Mouse (Mus musculus): ENCODE results near the gene Jak1. TPM values are rescaled to one million over a fixed set of nuclear protein-coding genes. Genes with fewer than 3 reads are reported as not detected.
"Not testable (repeated sequence)": the region's sequence is repeated elsewhere in the genome, so short reads cannot be mapped to it uniquely, and the experiment has no call there.

Jak1 gene
- polyA plus RNA-seq, 1 experiment from 2014 or later = 41.0 TPM

DNA sequence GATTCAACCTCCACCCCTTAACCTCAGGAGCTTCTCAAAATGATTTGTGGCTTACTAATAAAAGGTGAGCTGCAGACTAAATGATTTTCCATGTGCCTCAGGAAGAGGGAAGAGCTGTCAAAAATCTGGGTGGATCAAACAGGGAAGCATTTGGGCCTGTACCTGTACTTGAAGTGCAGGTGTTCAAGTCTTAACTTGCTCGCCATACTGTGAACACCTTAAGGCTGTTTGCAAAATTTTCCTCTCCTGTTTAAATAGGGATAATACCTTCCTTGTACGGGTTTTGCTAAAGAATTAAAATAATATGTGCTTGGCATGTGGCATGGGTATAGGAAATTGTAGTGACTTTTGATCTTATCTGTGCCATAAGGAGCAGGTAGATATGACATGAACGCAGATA lies 5.7 kb upstream of the Jak1 start:
- H3K9me3 ChIP-seq (replicated peaks) = no peaks in the 10 kb centered on the region
- no peaks in the 10 kb centered on the region for H3K36me3 ChIP-seq
- no peak overlapping the region for H3K4me2 ChIP-seq
- no peaks in the 10 kb centered on the region for H3K27me3 ChIP-seq
- peaks cover 4% of the 10 kb centered on the region for H3K4me1 ChIP-seq (replicated peaks)
- ATAC-seq (ENCODE audit: low read depth) (no peak), DNase-seq (no peak)
- H3K9ac ChIP-seq = no peak overlapping the region
- WGBS (ENCODE audit: insufficient replicate concordance) = 70% methylated on average over 3 of the region's 3 CpGs
- no peak overlapping the region for H3K27ac ChIP-seq
- H3K4me3 ChIP-seq (replicated peaks) = no peak overlapping the region

DNA sequence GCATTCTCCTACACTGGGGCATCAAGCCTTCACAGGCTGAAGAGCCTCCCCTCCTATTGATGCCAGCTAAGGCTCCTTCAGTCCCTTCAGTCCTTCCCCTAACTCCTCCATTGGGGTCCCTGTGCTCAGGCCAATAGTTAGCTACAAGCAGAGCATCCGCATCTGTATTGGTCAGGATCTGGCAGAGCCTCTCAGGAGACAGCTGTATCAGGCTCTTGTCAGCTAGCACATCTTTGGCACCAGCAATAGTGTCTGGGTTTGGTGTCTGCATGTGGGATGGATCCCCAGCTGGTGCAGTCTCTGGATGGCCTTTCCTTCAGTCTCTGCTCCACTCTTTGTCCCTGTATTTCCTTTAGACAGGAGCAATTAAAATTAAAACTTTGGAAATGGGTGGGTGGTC lies 3.4 kb upstream of the Jak1 start:
- H3K27ac ChIP-seq; H3K4me2 ChIP-seq; H3K36me3 ChIP-seq; ATAC-seq (ENCODE audit: low read depth); DNase-seq; H3K4me3 ChIP-seq (replicated peaks); H3K9ac ChIP-seq; H3K9me3 ChIP-seq (replicated peaks); H3K27me3 ChIP-seq: not testable (repeated sequence)
- peaks cover 16% of the 10 kb centered on the region for H3K4me1 ChIP-seq (replicated peaks)
- WGBS (ENCODE audit: insufficient replicate concordance) = 76% methylated on average over 1 of the region's 1 CpGs

- H3K36me3 ChIP-seq = no peaks in the 10 kb centered on the region
These were observed 441 bp upstream of the Jak1 start for GRCm38 (mm10) chr4:101265523-101265922.

GRCm38 (mm10) chr4:101263968-101264740 lies 928 bp downstream of the Jak1 start:
- WGBS (ENCODE audit: insufficient replicate concordance) = 3% methylated on average over 26 of the region's 26 CpGs
- H3K4me1 ChIP-seq (replicated peaks) = peaks cover 57% of the 10 kb centered on the region
- H3K27ac ChIP-seq = peak overlapping the region; percentile 88
- peak overlapping the region; percentile 98 for H3K9ac ChIP-seq
- ATAC-seq (ENCODE audit: low read depth) (peak; percentile 44), DNase-seq (peak; percentile 39)
- no peaks in the 10 kb centered on the region for H3K27me3 ChIP-seq
- no peaks in the 10 kb centered on the region for H3K36me3 ChIP-seq
- peak overlapping the region; percentile 97 for H3K4me3 ChIP-seq (replicated peaks)
- H3K4me2 ChIP-seq = peak overlapping the region; percentile 87
- H3K9me3 ChIP-seq (replicated peaks) = no peaks in the 10 kb centered on the region

More at GRCm38 (mm10) chr4:101265523-101265922, 441 bp upstream of the Jak1 start:
- ATAC-seq (ENCODE audit: low read depth) = peak; percentile 27
- no peaks in the 10 kb centered on the region for H3K9me3 ChIP-seq (replicated peaks)
- peak overlapping the region; percentile 87 for H3K4me2 ChIP-seq
- no peak overlapping the region; the same call in 1 of the 2 replicates for H3K27ac ChIP-seq
- H3K4me3 ChIP-seq (replicated peaks) = peak overlapping the region; percentile 97
- DNase-seq = no peak
- WGBS (ENCODE audit: insufficient replicate concordance) = 25% methylated on average over 7 of the region's 7 CpGs
- no peaks in the 10 kb centered on the region for H3K27me3 ChIP-seq
- peak overlapping the region; percentile 51; the same call in 1 of the 2 replicates for H3K9ac ChIP-seq
- H3K4me1 ChIP-seq (replicated peaks) = peaks cover 44% of the 10 kb centered on the region

GRCm38 (mm10) chr4:101261596-101261995 lies 3.5 kb downstream of the Jak1 start:
- no peaks in the 10 kb centered on the region for H3K36me3 ChIP-seq
- ATAC-seq (ENCODE audit: low read depth) = no peak
- H3K4me2 ChIP-seq = no peak overlapping the region
- 65% methylated on average over 5 of the region's 5 CpGs for WGBS (ENCODE audit: insufficient replicate concordance)
- no peak overlapping the region for H3K27ac ChIP-seq
- peaks cover 74% of the 10 kb centered on the region for H3K4me1 ChIP-seq (replicated peaks)
- H3K9ac ChIP-seq = no peak overlapping the region
- no peak for DNase-seq
- no peaks in the 10 kb centered on the region for H3K9me3 ChIP-seq (replicated peaks)
- no peaks in the 10 kb centered on the region for H3K27me3 ChIP-seq
- no peak overlapping the region for H3K4me3 ChIP-seq (replicated peaks)

- Histone ChIP-seq H3K4me2 (no peak overlapping the region), H3K4me3 (replicated peaks) (no peak overlapping the region), H3K9ac (no peak overlapping the region), H3K36me3 (no peaks in the 10 kb centered on the region), H3K9me3 (replicated peaks) (no peaks in the 10 kb centered on the region), H3K4me1 (replicated peaks) (peaks cover 78% of the 10 kb centered on the region), H3K27ac (0 out of 2 replicates have a peak overlapping the region, but pooled peaks have one; percentile 2), H3K27me3 (no peaks in the 10 kb centered on the region)
- ATAC-seq (ENCODE audit: low read depth) = no peak
- WGBS (ENCODE audit: insufficient replicate concordance) = 38% methylated on average over 8 of the region's 8 CpGs
- DNase-seq = no peak
These were observed 4.3 kb downstream of the Jak1 start for GRCm38 (mm10) chr4:101260744-101261291.

- 63% methylated on average over 3 of the region's 3 CpGs for WGBS (ENCODE audit: insufficient replicate concordance)
- Histone ChIP-seq H3K4me1 (replicated peaks) (peaks cover 89% of the 10 kb centered on the region), H3K36me3 (no peaks in the 10 kb centered on the region), H3K27me3 (no peaks in the 10 kb centered on the region), H3K4me3 (replicated peaks) (no peak overlapping the region), H3K4me2 (no peak overlapping the region), H3K9ac (no peak overlapping the region), H3K9me3 (replicated peaks) (no peaks in the 10 kb centered on the region), H3K27ac (peak overlapping the region; percentile 51)
- no peak for DNase-seq
- no peak for ATAC-seq (ENCODE audit: low read depth)
These were observed 8.4 kb downstream of the Jak1 start for GRCm38 (mm10) chr4:101256526-101257210.

- Histone ChIP-seq H3K9me3 (replicated peaks) (no peaks in the 10 kb centered on the region), H3K4me2 (peak overlapping the region; percentile 30; the same call in 1 of the 2 replicates), H3K9ac (0 out of 2 replicates have a peak overlapping the region, but pooled peaks have one; percentile 18), H3K4me1 (replicated peaks) (peaks cover 85% of the 10 kb centered on the region), H3K27ac (peak overlapping the region; percentile 68), H3K36me3 (no peaks in the 10 kb centered on the region), H3K27me3 (no peaks in the 10 kb centered on the region), H3K4me3 (replicated peaks) (no peak overlapping the region)
- ATAC-seq (ENCODE audit: low read depth) = no peak
- DNase-seq = no peak
- whole genome bisulfite sequencing (ENCODE audit: insufficient replicate concordance) = 37% methylated on average over 8 of the region's 8 CpGs
These were observed 10.3 kb downstream of the Jak1 start for GRCm38 (mm10) chr4:101254606-101255349.

DNA sequence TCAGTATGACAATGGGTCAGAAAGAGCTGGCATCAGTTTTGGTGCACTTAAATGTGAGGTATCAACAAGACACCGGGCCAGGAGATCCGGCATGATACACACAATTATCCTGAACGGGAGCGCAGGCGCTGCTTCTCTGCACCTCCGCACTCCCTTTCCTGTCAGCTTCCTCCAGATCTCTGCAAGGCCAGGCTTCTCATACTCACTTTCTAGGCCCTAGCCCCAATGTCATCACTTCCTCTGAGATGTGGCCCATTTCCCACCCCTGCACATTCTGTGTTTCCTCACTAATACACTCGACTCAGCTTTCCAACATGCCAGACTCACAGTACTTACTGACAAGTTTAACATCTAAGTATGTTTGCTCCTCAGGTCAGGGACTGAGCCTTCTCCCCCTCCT lies 11.1 kb downstream of the Jak1 start:
- Histone ChIP-seq H3K9me3 (replicated peaks) (no peaks in the 10 kb centered on the region), H3K27ac (peak overlapping the region; percentile 68), H3K4me1 (replicated peaks) (peaks cover 82% of the 10 kb centered on the region), H3K4me3 (replicated peaks) (no peak overlapping the region), H3K9ac (peak overlapping the region; percentile 18; the same call in 1 of the 2 replicates), H3K4me2 (peak overlapping the region; percentile 30; the same call in 1 of the 2 replicates), H3K36me3 (no peaks in the 10 kb centered on the region), H3K27me3 (no peaks in the 10 kb centered on the region)
- ATAC-seq (ENCODE audit: low read depth) (0 out of 2 replicates have a peak, but pooled peaks have one; percentile 23), DNase-seq (no peak)
- WGBS (ENCODE audit: insufficient replicate concordance) = 26% methylated on average over 7 of the region's 7 CpGs

GRCm38 (mm10) chr4:101252781-101253622 lies 12.1 kb downstream of the Jak1 start:
- DNase-seq (no peak), ATAC-seq (ENCODE audit: low read depth) (no peak)
- Histone ChIP-seq H3K4me3 (replicated peaks) (no peak overlapping the region), H3K27me3 (no peaks in the 10 kb centered on the region), H3K36me3 (no peaks in the 10 kb centered on the region), H3K9ac (peak overlapping the region; percentile 18; the same call in 1 of the 2 replicates), H3K27ac (peak overlapping the region; percentile 68), H3K9me3 (replicated peaks) (no peaks in the 10 kb centered on the region), H3K4me2 (peak overlapping the region; percentile 30), H3K4me1 (replicated peaks) (peaks cover 79% of the 10 kb centered on the region)
- 23% methylated on average over 13 of the region's 13 CpGs for WGBS (ENCODE audit: insufficient replicate concordance)

Measured in liver, embryonic 13.5 days (tissue).